Mouse (Mus musculus) 416B (cell line): ENCODE data around the gene Txndc5.

Experiments used
- DNase-seq: peaks from one replicate; pipeline ENCODE4 v3.0.0; 2011; ENCODE audit warnings: low read depth

Gene Txndc5

GRCm38 (mm10) chr13:38463410-38463809, 65.2 kb downstream of the Txndc5 start:
- peak; percentile 19 for DNase-seq

- DNase-seq: no peak
Measured at GRCm38 (mm10) chr13:38451446-38451845, 77.2 kb downstream of the Txndc5 start.
